Mouse (Mus musculus) cerebellum, adult 2 months (tissue): Measurements from ENCODE around the gene Gpn2. TPM values are rescaled to one million over a fixed set of nuclear protein-coding genes. Genes with fewer than 3 reads are reported as not detected.

Source experiments
- DNase-seq, 2 experiments: peaks; one replicate each; pipeline ENCODE4 v3.0.0; 2021
- H3K27ac ChIP-seq: fragments of 200-500 bp; 2 replicates; pipeline ENCODE4 v1.5.1; 2012; ENCODE audit warnings: low read length, control low read depth, inconsistent platforms; ENCODE audit not compliant: insufficient read depth
- H3K27me3 ChIP-seq: fragments of 200-500 bp; 2 replicates; pipeline ENCODE4 v1.6.1; 2012; ENCODE audit warnings: inconsistent platforms, mild to moderate bottlenecking, low read length, moderate library complexity; ENCODE audit not compliant: control insufficient read depth, insufficient read depth
- H3K4me1 ChIP-seq: fragments of 200-500 bp; 2 replicates; pipeline ENCODE4 v1.6.1; 2011; ENCODE audit warnings: low read length; ENCODE audit not compliant: control insufficient read depth, insufficient read depth
- H3K4me3 ChIP-seq: fragments of 200-500 bp; replicated peaks from 2 replicates; pipeline ENCODE3; 2011; ENCODE audit warnings: mild to moderate bottlenecking, low read depth, low read length, control low read depth; ENCODE audit not compliant: insufficient read depth
- CTCF ChIP-seq: fragments of 200-500 bp; IDR thresholded peaks from 2 replicates; pipeline ENCODE4 v1.5.1; 2011; ENCODE audit warnings: low read depth, mild to moderate bottlenecking, control low read depth, low read length, moderate library complexity, borderline replicate concordance; ENCODE audit not compliant: insufficient read depth
- POLR2A ChIP-seq: fragments of 200-500 bp; IDR thresholded peaks from 2 replicates; pipeline ENCODE4 v1.6.1; 2011; ENCODE audit warnings: low read length, control low read depth, borderline replicate concordance; ENCODE audit not compliant: insufficient read depth
- WGBS: fragments of 180-500 bp; shearing (Covaris S2); methylation state at CpG from one replicate; pipeline ENCODE4 v1.1.7; 2018; 5-methylcytosine and 5-hydroxymethylcytosine counted together
- polyA plus RNA-seq: library from polyadenylated mRNA; depleted of rRNA; stranded (reverse); fragments of >200 nt; gene quantifications from 2 replicates; pipeline ENCODE4 v1.2.3, GENCODE M21; 2012

The Gpn2 gene
- polyA plus RNA-seq, 1 experiment, result 23.9 TPM

- no peak for DNase-seq
- no peak overlapping the region for H3K27ac ChIP-seq
- peaks cover 7% of the 10 kb centered on the region; the same call in 1 of the 2 replicates for H3K4me1 ChIP-seq
- H3K4me3 ChIP-seq, result no peak overlapping the region
- WGBS, result 51% methylated on average over 4 of the region's 4 CpGs
- H3K27me3 ChIP-seq, result no peaks in the 10 kb centered on the region
- TF ChIP-seq POLR2A, result no peak
- TF ChIP-seq CTCF, result no peak
Measured at GRCm38 (mm10) chr4:133598616-133599015, 14.5 kb downstream of the Gpn2 start.

GRCm38 (mm10) chr4:133599116-133599515 lies 15.0 kb downstream of the Gpn2 start:
- DNase-seq, result no peak
- H3K27me3 ChIP-seq, result no peaks in the 10 kb centered on the region
- TF ChIP-seq CTCF, result no peak
- no peak for TF ChIP-seq POLR2A
- 28% methylated on average over 7 of the region's 7 CpGs for WGBS
- peaks cover 7% of the 10 kb centered on the region; the same call in 1 of the 2 replicates for H3K4me1 ChIP-seq
- no peak overlapping the region for H3K27ac ChIP-seq
- peak overlapping the region; percentile 64 for H3K4me3 ChIP-seq

- Histone ChIP-seq H3K4me3 (peak overlapping the region; percentile 64), H3K27me3 (no peaks in the 10 kb centered on the region), H3K4me1 (peaks cover 7% of the 10 kb centered on the region; the same call in 1 of the 2 replicates), H3K27ac (no peak overlapping the region)
- 1% methylated on average over 50 of the region's 50 CpGs for WGBS
- no peak for TF ChIP-seq CTCF
- no peak for TF ChIP-seq POLR2A
- peak; percentile 78 to 80 for DNase-seq
Measured at GRCm38 (mm10) chr4:133599571-133600073, 15.5 kb downstream of the Gpn2 start.

- 13% methylated on average over 9 of the region's 9 CpGs for WGBS
- no peak for TF ChIP-seq POLR2A
- TF ChIP-seq CTCF, result no peak
- Histone ChIP-seq H3K4me1 (peaks cover 7% of the 10 kb centered on the region; the same call in 1 of the 2 replicates), H3K27ac (no peak overlapping the region), H3K27me3 (no peaks in the 10 kb centered on the region), H3K4me3 (peak overlapping the region; percentile 64)
- no peak for DNase-seq
Measured at GRCm38 (mm10) chr4:133600306-133600705, 16.1 kb downstream of the Gpn2 start.

GRCm38 (mm10) chr4:133601721-133602218 lies 17.6 kb downstream of the Gpn2 start, which contains the start of gene Sfn:
Gene Sfn, minus strand, starts transcription at chr4:133602168.
- H3K27me3 ChIP-seq, result no peaks in the 10 kb centered on the region
- H3K27ac ChIP-seq, result no peak within 1 kb of the TSS
- TF ChIP-seq POLR2A (no peak), CTCF (peak; percentile 47; the same call in 1 of the 2 replicates)
- peaks cover 7% of the 10 kb centered on the region; the same call in 1 of the 2 replicates for H3K4me1 ChIP-seq
- WGBS, result 5% methylated on average over 16 of the region's 16 CpGs
- DNase-seq, result peak; percentile 40 to 60
- H3K4me3 ChIP-seq, result no peak within 1 kb of the TSS

- WGBS, result 91% methylated on average over 5 of the region's 5 CpGs
- Histone ChIP-seq H3K27me3 (no peaks in the 10 kb centered on the region), H3K4me1 (peaks cover 7% of the 10 kb centered on the region; the same call in 1 of the 2 replicates), H3K4me3 (no peak overlapping the region), H3K27ac (no peak overlapping the region)
- TF ChIP-seq POLR2A (no peak), CTCF (no peak)
- DNase-seq, result no peak
Measured at GRCm38 (mm10) chr4:133603056-133603455, 18.9 kb downstream of the Gpn2 start.

GRCm38 (mm10) chr4:133604175-133604574 lies 20.0 kb downstream of the Gpn2 start:
- Histone ChIP-seq H3K4me3 (no peak overlapping the region), H3K27ac (no peak overlapping the region), H3K27me3 (no peaks in the 10 kb centered on the region), H3K4me1 (peaks cover 7% of the 10 kb centered on the region; the same call in 1 of the 2 replicates)
- DNase-seq, result no peak
- no peak for TF ChIP-seq POLR2A
- no peak for TF ChIP-seq CTCF
- 73% methylated on average over 7 of the region's 7 CpGs for WGBS

GRCm38 (mm10) chr4:133604856-133605255 lies 20.7 kb downstream of the Gpn2 start:
- Histone ChIP-seq H3K27ac (no peak overlapping the region), H3K4me1 (peaks cover 7% of the 10 kb centered on the region; the same call in 1 of the 2 replicates), H3K27me3 (no peaks in the 10 kb centered on the region), H3K4me3 (no peak overlapping the region)
- DNase-seq, result no peak
- 67% methylated on average over 6 of the region's 6 CpGs for WGBS
- TF ChIP-seq POLR2A (no peak), CTCF (no peak)
